Mouse (Mus musculus): ENCODE measurements around the gene Ttc13.

DNA sequence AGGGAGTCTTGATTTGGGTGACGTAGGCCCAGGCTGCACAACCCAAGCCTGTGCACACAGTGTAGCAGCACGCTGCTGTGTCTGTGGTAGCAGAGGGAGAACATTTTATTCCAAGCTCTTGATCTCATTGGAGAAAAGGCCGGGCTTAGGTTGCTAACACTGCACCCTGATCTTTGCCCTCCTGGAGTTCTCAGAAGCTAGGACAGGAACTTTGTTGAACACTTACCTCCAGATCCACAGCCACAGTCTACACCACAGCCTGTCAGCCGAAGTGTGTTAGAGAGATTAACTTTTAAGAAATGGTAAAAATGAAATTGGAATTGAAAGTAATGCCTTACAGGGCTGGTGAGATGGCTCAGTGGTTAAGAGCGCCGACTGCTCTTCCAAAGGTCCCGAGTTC, 2.5 kb upstream of the Ttc13 start:
- TF ChIP-seq CTCF (IDR thresholded peaks at IDR 0.05; ENCODE audit: low read depth) (no peak), EP300 (IDR thresholded peaks at IDR 0.05; ENCODE audit: low read depth) (no peak)
